Mouse (Mus musculus): Measurements from ENCODE around the gene Ccdc92. TPM values are rescaled to one million over a fixed set of nuclear protein-coding genes. Genes with fewer than 3 reads are reported as not detected.

Gene Ccdc92
- total and polyA plus RNA-seq, 2 experiments from 2014 or later, result 43.2 to 49.4 TPM

DNA sequence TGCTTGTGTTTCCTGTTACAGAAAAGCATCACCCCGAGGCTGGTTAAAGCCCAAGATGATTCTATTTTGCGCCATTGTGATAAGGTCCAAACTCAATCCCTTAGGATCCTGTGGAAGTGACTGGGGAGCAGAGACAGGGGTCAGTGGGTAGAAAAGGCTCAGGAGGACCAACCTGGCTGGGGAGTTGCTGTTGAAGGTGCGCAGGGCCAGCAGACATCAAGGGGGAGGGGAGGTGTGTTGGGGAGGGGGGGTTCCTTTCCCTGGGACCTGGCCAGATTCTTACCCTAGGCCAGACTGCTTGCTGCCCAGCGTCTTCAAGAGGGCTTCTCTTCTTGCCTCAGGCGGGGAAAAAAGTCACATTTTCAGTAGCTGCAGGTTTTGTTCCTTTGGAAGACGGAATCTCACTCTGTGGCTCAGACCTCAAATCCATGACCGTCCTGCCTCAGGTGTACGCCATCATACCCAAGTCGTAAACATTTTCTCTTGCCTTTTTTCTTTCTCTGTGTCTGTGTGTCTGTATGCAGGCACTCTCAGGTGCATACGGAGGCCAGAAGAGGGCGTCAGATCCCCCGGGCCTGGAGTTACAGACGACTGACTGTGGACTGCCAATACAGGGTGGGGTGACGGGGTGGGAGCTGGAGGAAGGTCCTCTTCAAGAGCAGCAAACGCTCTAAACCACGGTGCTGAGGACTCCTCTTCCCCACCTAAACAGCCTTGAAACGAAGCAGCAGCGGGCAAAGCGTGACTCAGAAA lies 38.7 kb upstream of the Ccdc92 start:
- DNase-seq (ENCODE audit: low spot score), result no peak
- no peaks in the 10 kb centered on the region for H3K9me3 ChIP-seq (ENCODE audit: low read length)
- H3K36me3 ChIP-seq (ENCODE audit: insufficient read depth, low read length), result no peaks in the 10 kb centered on the region
- no peak overlapping the region for H3K9ac ChIP-seq (replicated peaks; ENCODE audit: low read length)
- H3K27me3 ChIP-seq (ENCODE audit: insufficient read depth, low read length), result no peaks in the 10 kb centered on the region
- no peak overlapping the region for H3K4me2 ChIP-seq (ENCODE audit: low read depth, low read length)
- 68% methylated on average over 19 of the region's 19 CpGs for WGBS
- TF ChIP-seq CTCF (IDR thresholded peaks at IDR 0.05; ENCODE audit: low read depth), result peak; percentile 50
- H3K4me1 ChIP-seq (ENCODE audit: insufficient read depth, low read length), result no peaks in the 10 kb centered on the region
- ATAC-seq, result no peak
- no peak overlapping the region for H3K27ac ChIP-seq
- H3K4me3 ChIP-seq (ENCODE audit: low read length), result no peak overlapping the region

DNA sequence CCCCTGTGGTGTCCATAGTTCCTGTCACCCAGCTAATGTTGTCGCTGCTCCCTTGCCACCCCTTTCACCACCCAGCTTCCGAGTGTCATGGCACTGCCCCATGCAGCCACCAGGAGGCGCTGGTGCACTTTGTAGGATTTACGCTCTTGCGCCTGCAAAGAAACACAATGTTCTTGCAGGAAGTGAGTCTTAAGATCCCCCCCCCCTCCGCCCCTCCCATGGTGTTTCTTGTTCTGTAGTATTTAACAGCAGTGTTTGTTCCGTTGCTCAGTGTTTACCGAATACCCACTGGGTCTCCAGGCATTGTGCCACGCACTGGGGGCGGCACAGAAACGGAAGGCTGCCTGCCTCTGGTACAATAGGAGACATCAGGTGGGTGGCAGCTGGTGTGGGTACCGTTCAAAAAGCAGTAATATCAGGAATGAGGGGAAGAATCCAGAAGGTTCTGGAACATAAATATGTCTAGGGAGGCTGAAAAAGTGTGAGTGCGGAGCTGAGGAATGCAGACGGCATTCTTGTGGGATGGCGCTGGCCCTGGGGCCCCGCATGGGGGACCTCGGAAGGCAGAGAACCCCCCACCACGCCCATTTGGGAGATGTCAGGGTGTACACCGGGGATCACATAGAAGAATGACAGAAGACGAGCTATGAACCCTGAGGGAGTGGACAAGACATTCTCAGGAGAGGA lies 37.9 kb upstream of the Ccdc92 start:
- Histone ChIP-seq H3K4me1 (ENCODE audit: insufficient read depth, low read length) (no peaks in the 10 kb centered on the region), H3K4me3 (ENCODE audit: low read length) (0 out of 2 replicates have a peak overlapping the region, but pooled peaks have one; percentile 11), H3K9ac (replicated peaks; ENCODE audit: low read length) (no peak overlapping the region), H3K9me3 (ENCODE audit: low read length) (no peaks in the 10 kb centered on the region), H3K36me3 (ENCODE audit: insufficient read depth, low read length) (no peaks in the 10 kb centered on the region), H3K4me2 (ENCODE audit: low read depth, low read length) (peak overlapping the region; percentile 47), H3K27me3 (ENCODE audit: insufficient read depth, low read length) (no peaks in the 10 kb centered on the region), H3K27ac (0 out of 2 replicates have a peak overlapping the region, but pooled peaks have one; percentile 2)
- ATAC-seq (peak; percentile 68), DNase-seq (ENCODE audit: low spot score) (peak; percentile 91)
- peak; percentile 100 for TF ChIP-seq CTCF (IDR thresholded peaks at IDR 0.05; ENCODE audit: low read depth)
- WGBS, result 12% methylated on average over 20 of the region's 20 CpGs

DNA sequence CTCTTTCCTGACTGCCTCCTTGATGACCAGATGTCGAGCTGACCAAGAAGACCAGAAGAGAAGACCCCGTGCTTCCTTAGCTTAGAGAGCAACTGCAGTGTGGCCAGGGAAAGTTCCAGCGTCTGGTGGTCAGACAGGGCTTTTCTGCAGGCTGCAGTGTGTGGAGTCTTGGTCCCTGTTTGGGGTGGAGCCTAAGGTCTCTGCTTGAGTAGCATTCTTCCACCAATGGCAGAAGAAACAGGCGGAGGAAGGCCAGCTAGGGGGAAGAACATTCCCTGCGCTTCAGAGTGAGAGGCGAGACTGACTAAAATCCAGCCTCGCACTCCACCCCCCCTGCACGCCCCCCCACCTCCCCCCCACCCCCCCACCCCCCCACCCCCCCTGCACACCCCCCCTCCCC lies 33.9 kb upstream of the Ccdc92 start:
- H3K4me1 ChIP-seq (ENCODE audit: insufficient read depth, low read length), result no peaks in the 10 kb centered on the region
- 41% methylated on average over 8 of the region's 8 CpGs for WGBS
- no peak overlapping the region for H3K4me3 ChIP-seq (ENCODE audit: low read length)
- DNase-seq (ENCODE audit: low spot score), result no peak
- ATAC-seq, result no peak
- no peaks in the 10 kb centered on the region for H3K9me3 ChIP-seq (ENCODE audit: low read length)
- H3K36me3 ChIP-seq (ENCODE audit: insufficient read depth, low read length), result no peaks in the 10 kb centered on the region
- H3K27ac ChIP-seq, result no peak overlapping the region
- no peak overlapping the region for H3K4me2 ChIP-seq (ENCODE audit: low read depth, low read length)
- TF ChIP-seq CTCF (IDR thresholded peaks at IDR 0.05; ENCODE audit: low read depth), result no peak
- no peaks in the 10 kb centered on the region for H3K27me3 ChIP-seq (ENCODE audit: insufficient read depth, low read length)
- no peak overlapping the region for H3K9ac ChIP-seq (replicated peaks; ENCODE audit: low read length)

DNA sequence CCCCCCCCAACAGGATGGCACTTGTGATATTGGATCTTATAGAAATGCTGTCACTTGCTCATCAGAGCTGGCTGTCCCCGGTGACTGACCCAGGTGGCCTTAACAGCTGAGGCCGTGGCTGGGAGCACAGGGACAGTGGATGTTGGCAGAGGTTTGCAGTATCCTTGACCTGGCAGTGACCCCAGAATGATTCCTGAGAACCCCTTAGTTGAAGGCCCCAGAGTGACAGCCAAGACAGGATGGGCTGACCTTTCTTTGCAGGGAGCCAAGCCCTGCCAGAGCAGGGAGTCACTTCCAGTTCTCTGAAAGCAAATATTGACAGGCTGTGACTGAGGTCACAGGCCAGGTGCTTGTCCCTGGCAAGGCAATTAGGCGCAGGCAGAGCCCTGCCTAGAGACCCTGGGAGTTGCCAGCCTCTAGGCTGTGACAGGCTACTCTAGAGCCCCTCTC lies 29.7 kb upstream of the Ccdc92 start:
- peaks cover 3% of the 10 kb centered on the region; the same call in 1 of the 2 replicates for H3K4me1 ChIP-seq (ENCODE audit: insufficient read depth, low read length)
- DNase-seq (ENCODE audit: low spot score) (no peak), ATAC-seq (no peak)
- no peak overlapping the region for H3K4me3 ChIP-seq (ENCODE audit: low read length)
- peaks cover 10% of the 10 kb centered on the region; the same call in 1 of the 2 replicates for H3K36me3 ChIP-seq (ENCODE audit: insufficient read depth, low read length)
- no peak overlapping the region for H3K9ac ChIP-seq (replicated peaks; ENCODE audit: low read length)
- no peaks in the 10 kb centered on the region for H3K9me3 ChIP-seq (ENCODE audit: low read length)
- TF ChIP-seq CTCF (IDR thresholded peaks at IDR 0.05; ENCODE audit: low read depth), result no peak
- H3K4me2 ChIP-seq (ENCODE audit: low read depth, low read length), result no peak overlapping the region
- no peak overlapping the region for H3K27ac ChIP-seq
- 66% methylated on average over 3 of the region's 3 CpGs for WGBS
- no peaks in the 10 kb centered on the region for H3K27me3 ChIP-seq (ENCODE audit: insufficient read depth, low read length)

GRCm38 (mm10) chr5:124888661-124889060 lies 26.4 kb upstream of the Ccdc92 start:
- 91% methylated on average over 8 of the region's 8 CpGs for WGBS
- H3K4me2 ChIP-seq (ENCODE audit: low read depth, low read length), result no peak overlapping the region
- no peak for ATAC-seq
- no peak overlapping the region for H3K27ac ChIP-seq
- no peaks in the 10 kb centered on the region for H3K27me3 ChIP-seq (ENCODE audit: insufficient read depth, low read length)
- no peaks in the 10 kb centered on the region for H3K9me3 ChIP-seq (ENCODE audit: low read length)
- no peak for DNase-seq (ENCODE audit: low spot score)
- no peak for TF ChIP-seq CTCF (IDR thresholded peaks at IDR 0.05; ENCODE audit: low read depth)
- H3K9ac ChIP-seq (replicated peaks; ENCODE audit: low read length), result no peak overlapping the region
- peaks cover 3% of the 10 kb centered on the region; the same call in 1 of the 2 replicates for H3K4me1 ChIP-seq (ENCODE audit: insufficient read depth, low read length)
- H3K4me3 ChIP-seq (ENCODE audit: low read length), result no peak overlapping the region
- peaks cover 32% of the 10 kb centered on the region for H3K36me3 ChIP-seq (ENCODE audit: insufficient read depth, low read length)

GRCm38 (mm10) chr5:124883877-124884276 lies 21.7 kb upstream of the Ccdc92 start:
- H3K27me3 ChIP-seq (ENCODE audit: insufficient read depth, low read length), result no peaks in the 10 kb centered on the region
- ATAC-seq (no peak), DNase-seq (ENCODE audit: low spot score) (peak; percentile 56)
- WGBS, result 41% methylated on average over 6 of the region's 6 CpGs
- no peaks in the 10 kb centered on the region for H3K9me3 ChIP-seq (ENCODE audit: low read length)
- peaks cover 39% of the 10 kb centered on the region for H3K36me3 ChIP-seq (ENCODE audit: insufficient read depth, low read length)
- no peak overlapping the region for H3K9ac ChIP-seq (replicated peaks; ENCODE audit: low read length)
- H3K4me1 ChIP-seq (ENCODE audit: insufficient read depth, low read length), result no peaks in the 10 kb centered on the region
- H3K4me2 ChIP-seq (ENCODE audit: low read depth, low read length), result no peak overlapping the region
- 0 out of 2 replicates have a peak overlapping the region, but pooled peaks have one; percentile 11 for H3K27ac ChIP-seq
- H3K4me3 ChIP-seq (ENCODE audit: low read length), result no peak overlapping the region
- TF ChIP-seq CTCF (IDR thresholded peaks at IDR 0.05; ENCODE audit: low read depth), result no peak
